Mouse (Mus musculus): ENCODE measurements around the gene Pank4.
A peak's percentile ranks its signal among the peaks of the same experiment; 100 is the strongest.

The Pank4 gene

DNA sequence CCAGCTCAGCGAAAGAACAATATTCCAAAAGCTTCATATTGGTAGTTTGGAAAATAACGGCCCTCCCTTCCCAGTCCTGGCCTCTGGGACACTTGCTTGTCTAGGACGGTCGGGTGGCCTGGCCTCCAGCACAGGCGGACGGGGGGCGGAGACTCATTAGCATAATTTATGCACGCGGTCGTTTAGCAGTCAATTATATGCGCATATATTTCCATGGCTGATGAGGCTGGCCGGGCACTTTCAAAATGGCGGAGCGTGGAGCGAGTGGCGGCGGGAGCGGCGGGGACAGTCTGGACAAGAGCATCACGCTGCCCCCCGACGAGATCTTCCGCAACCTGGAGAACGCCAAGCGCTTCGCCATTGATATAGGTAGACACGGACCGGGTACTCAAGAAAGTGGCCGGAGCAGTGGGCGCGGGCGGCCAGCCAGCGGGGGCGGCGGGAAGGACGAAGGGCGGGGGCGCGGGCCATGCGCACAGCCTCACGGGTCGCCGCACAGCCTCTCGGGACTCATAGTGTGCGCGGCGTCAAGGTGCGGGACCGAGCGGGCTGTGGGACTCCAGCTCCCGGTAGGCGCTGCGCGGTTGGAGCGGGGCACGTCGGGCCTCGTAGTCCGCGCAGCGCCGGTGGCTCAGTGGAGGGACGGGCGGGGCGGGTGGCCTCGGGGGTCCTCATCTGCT lies at the start of gene Pank4:
Gene Pank4 (plus strand): TSS at position 223 of the 680 bp plus-strand sequence.
- peak; percentile 89 to 92 for DNase-seq (ENCODE audit: low spot score in 2 of 2)

GRCm38 (mm10) chr4:154914252-154914651 lies 49.7 kb upstream of the Pank4 start:
- DNase-seq (ENCODE audit: low spot score in 2 of 2) = no peak

DNA sequence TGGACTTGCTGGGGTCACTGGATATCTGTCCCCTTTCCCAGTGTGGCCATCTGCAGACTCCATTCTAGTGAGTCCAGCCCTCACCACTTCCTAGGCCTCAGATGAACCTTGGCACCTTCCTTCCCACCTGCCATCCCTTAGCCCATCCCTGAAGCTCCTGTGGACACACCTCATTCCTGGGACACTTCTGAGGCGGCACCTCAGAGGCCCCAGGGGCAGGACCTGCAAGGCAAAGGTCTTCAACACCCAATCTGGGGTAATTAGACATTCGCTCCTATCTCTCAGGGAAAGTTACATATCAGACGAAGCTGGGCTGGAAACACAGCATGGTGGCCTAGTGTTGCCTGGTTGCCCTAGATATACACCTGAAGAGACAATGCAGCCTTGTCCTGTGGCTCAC lies 49.2 kb upstream of the Pank4 start:
- no peak for DNase-seq (ENCODE audit: low spot score in 2 of 2)

DNA sequence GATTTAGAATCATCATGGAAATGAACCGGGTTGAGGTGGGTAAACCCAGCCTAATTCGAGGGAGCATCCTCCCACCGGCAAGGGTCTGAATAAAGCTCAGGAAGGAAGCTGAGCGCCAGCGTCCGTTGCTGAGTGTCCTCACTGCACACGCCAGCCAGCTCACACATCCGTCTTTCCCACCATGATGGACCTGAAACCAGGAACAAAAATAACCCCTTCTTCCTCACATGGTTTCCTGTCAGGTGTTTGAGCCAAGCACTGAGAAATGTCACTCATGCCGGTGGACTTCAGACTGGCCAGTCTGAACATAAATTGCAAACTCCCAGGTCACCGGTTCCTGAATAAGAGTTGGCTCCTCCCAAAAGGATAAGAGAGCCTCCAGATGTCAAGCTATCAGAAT lies 48.6 kb upstream of the Pank4 start:
- no peak for DNase-seq (ENCODE audit: low spot score in 2 of 2)

DNA sequence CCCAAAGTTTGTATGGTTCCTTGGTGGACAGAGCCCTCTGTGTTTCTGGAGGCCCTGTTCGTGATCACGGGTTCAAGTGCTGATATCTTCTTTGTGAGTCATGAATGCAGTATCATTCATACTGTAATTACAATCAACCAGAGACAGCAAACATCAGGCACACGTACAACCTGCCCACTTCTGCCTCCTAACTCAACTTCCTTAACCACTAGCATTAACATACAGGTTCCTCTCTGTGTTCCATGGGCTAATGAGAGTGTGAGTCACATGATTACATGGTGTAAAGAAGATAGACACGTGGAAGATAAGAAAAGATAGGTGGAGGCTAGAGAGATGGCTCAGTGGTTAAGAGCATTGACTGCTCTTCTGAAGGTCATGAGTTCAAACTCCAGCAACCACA lies 47.3 kb upstream of the Pank4 start:
- no peak for DNase-seq (ENCODE audit: low spot score in 2 of 2)

GRCm38 (mm10) chr4:154922291-154922690 lies 41.6 kb upstream of the Pank4 start:
- DNase-seq (ENCODE audit: low spot score in 2 of 2) = no peak

DNA sequence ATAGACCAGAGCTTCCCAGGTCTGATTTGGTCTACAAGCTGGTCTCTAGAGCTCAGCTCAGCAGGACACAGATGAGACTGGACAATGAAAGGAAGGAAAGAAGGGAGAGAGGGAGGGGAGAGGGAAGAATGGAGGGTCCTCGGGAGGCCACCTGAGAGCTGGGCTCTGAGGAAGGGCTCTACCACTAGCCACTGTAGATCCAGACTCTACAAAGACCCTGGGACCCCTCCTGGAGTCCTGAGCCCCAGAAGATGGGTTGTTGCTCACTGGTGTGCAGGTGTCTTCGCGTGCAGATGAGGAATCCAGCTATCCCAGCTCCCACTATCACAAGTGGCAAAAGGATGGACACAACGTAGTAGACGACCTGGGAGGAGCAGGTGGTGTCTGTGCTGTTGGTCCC lies 41.0 kb upstream of the Pank4 start:
- no peak for DNase-seq (ENCODE audit: low spot score in 2 of 2)

- no peak for DNase-seq (ENCODE audit: low spot score in 2 of 2)
Observed at GRCm38 (mm10) chr4:154925413-154925812, 38.5 kb upstream of the Pank4 start.

GRCm38 (mm10) chr4:154926969-154927898 lies 36.7 kb upstream of the Pank4 start:
- no peak for DNase-seq (ENCODE audit: low spot score in 2 of 2)

DNA sequence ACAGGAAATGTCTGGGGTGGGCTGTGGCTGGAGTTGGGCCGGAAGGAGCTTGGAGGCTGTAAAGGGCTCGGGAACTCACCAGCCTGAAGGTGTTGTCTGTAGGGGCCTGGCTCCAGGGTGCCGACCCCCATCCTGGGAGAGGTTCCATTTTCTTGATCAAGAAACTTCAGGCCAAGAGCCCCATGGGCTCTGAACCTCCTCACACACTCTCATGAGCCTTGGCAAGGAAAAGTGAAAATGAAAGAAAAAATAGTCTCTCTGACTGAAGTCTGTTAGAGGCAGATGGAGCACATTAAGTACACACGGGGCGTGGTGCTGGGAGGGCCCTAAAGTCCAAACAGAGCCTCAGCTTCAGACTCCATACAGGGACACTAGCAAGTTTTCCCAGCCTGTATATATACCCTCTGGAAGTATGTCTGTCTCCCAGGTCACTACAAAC lies 36.0 kb upstream of the Pank4 start:
- no peak for DNase-seq (ENCODE audit: low spot score in 2 of 2)

GRCm38 (mm10) chr4:154928395-154929087 lies 35.4 kb upstream of the Pank4 start, which contains the start of gene Tnfrsf14:
Gene Tnfrsf14 (minus strand): TSS chr4:154928563.
- no peak for DNase-seq (ENCODE audit: low spot score in 2 of 2)

DNA sequence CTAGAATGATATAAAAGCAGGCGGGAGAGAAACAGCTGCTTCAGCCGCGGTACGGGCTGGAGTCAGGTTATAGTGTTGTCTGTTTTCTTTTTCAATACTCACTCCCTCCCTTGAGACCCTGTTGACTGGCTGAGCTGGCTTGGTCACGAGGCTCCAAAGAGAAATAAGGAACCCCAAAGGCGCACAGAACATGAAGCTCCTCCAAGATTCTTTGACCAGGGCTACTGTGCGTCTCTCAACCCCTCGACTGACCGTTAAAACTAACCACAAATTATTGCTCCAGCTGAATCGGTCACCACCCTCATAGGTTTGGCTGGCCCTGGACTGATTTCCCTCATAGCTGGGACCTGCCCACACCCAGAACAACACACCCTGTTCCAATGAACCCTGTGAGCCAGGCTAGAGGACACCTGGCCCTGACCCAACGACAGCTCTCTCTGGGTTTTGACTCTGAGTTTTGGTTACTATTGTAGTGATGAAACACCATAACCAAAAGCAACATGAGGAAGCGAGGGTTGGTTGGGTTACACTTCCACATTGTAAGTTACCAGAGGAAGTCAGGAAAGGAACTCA lies 34.7 kb upstream of the Pank4 start:
- no peak for DNase-seq (ENCODE audit: low spot score in 2 of 2)

DNA sequence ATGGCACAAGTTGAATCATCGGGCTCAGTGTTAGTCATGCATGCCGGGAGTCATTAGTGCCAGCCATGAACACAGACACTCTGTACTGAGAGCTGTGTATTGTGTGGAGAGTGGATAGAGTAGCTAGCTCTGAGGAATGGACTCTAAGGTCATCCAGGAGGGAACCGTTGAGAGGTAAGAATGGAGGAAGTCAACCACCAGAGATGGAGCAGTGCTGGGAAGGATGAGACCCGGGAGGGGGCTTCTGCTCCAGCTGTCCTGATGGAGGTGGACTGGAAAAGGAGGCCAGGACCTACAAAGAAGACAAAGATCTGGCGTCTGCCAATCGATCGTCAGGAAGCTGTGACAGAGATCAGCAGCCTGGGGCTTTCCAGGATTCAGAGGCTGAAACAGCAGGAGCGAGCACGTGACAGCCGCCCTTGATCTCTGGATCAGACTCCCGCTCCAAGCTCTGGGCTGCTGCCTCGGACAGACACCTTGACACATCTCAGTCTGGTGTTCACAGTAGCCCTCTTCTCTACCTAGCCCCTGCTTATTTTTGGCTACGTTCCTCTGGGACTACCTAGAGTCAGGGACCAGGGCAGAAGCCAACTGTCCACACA lies 30.5 kb upstream of the Pank4 start:
- no peak for DNase-seq (ENCODE audit: low spot score in 2 of 2)

DNA sequence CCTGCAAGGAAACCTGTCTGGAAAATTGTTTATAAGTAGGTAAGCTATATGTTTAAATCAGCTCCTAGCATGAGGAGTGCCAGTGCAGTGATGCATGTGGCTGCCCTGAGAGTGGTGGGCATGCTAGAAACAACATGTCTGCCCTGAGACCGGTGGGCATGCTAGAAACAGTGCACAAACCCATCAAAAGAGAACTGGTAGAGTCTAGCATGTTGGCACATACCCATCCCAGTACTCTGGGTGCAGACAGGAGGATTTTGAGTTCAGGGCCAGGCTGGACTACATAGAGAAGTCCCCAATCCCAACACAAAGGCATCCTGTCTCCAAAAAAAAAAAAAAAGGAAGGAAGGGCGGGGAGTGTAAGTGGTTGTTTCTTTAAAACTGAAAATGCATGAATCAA lies 29.1 kb upstream of the Pank4 start:
- DNase-seq (ENCODE audit: low spot score in 2 of 2) = no peak

DNA sequence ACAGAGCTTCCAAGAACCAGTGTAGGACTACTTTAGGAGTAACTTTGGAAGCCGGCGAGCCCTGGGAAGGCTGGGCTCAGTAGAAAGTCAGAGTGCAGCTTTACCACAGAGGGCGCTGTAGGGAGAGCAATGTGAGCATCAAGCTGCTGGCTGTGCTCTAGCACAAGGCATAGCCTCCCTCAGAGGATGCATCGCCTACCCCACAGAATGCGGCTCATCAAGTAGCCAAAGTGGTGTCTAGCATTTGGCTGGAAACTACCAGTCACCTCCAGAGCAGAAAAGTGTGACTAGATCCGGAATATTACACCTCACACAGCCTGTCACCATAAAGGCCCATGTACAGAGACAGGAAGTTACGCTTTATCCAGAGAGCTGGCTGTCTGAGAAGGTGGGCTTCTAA lies 28.1 kb upstream of the Pank4 start:
- no peak for DNase-seq (ENCODE audit: low spot score in 2 of 2)

GRCm38 (mm10) chr4:154936542-154937255 lies 27.2 kb upstream of the Pank4 start:
- no peak for DNase-seq (ENCODE audit: low spot score in 2 of 2)

DNA sequence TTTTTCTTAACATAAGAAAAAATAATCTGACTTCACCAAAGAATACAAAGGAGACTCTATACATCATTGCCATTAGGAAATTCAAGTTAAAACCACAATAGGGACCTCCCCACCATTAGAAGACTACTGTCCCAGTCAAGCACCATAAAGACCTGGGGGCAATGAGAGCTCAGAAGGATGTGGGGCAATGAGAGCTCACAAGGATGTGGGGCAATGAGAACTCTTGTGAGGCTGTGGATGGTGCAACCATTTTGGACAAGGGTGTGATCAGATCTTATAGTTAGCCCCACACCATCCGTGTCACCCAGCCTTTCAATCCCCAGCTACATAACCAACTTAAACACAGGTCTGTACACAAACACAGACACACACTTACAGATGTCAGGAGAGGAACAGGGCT lies 26.2 kb upstream of the Pank4 start:
- no peak for DNase-seq (ENCODE audit: low spot score in 2 of 2)

GRCm38 (mm10) chr4:154940156-154940555 lies 23.8 kb upstream of the Pank4 start:
- DNase-seq (ENCODE audit: low spot score in 2 of 2) = no peak

DNA sequence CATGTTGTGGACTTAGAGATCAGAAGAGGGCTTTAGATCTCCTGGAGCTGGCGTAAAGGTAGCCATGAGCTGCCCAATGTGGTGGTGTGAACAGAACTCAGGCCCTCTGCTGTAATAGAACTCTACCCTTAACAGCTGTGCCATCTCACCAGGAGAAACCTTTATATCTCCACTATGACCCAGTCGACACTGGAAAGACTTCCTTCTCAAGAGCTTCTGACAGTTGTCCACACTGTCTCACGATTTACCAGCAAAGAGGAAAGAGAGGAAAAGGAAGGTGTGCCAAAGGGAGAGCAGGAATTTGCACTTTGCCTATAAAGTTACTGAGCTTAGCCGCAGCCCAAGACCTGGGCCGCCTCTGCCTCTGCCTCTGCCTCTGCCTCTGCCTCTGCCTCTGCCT lies 22.1 kb upstream of the Pank4 start:
- no peak for DNase-seq (ENCODE audit: low spot score in 2 of 2)

- DNase-seq (ENCODE audit: low spot score in 2 of 2) = no peak
Observed at GRCm38 (mm10) chr4:154942632-154943322, 21.1 kb upstream of the Pank4 start.
